Mouse (Mus musculus) embryo, embryonic 11.5 days (tissue): Measurements from ENCODE around the gene Fgd2.

Source experiments
- DNase-seq: peaks from one replicate; pipeline ENCODE4 v3.0.0-alpha.2; 2012; ENCODE audit warnings: low read depth, low spot score

Gene Fgd2

GRCm38 (mm10) chr17:29422912-29423504, 62.3 kb downstream of the Fgd2 start:
- DNase-seq, result no peak

- no peak for DNase-seq
Measured at GRCm38 (mm10) chr17:29423991-29424390, 63.3 kb downstream of the Fgd2 start.

GRCm38 (mm10) chr17:29425345-29425744, 64.6 kb downstream of the Fgd2 start:
- no peak for DNase-seq

GRCm38 (mm10) chr17:29428213-29428612, 67.5 kb downstream of the Fgd2 start:
- DNase-seq, result no peak

- DNase-seq, result no peak
Measured at GRCm38 (mm10) chr17:29428826-29429225, 68.1 kb downstream of the Fgd2 start.
